Mouse (Mus musculus) lung, adult 2 months (tissue): ENCODE results near the gene Acsl4. TPM values are rescaled to one million over a fixed set of nuclear protein-coding genes. Genes with fewer than 3 reads are reported as not detected.

Source experiments
- DNase-seq: peaks from one replicate; pipeline ENCODE4 v3.0.0; 2022
- H3K4me1 ChIP-seq: fragments of 200-500 bp; 2 replicates; pipeline ENCODE4 v1.6.1; 2011; ENCODE audit warnings: low read length; ENCODE audit not compliant: control insufficient read depth, insufficient read depth
- H3K4me3 ChIP-seq: fragments of 200-500 bp; replicated peaks from 2 replicates; pipeline ENCODE3; 2011; ENCODE audit warnings: low read depth, mild to moderate bottlenecking, control low read depth, low read length; ENCODE audit errors: extremely low read depth
- CTCF ChIP-seq: fragments of 200-500 bp; IDR thresholded peaks from 2 replicates; pipeline ENCODE4 v1.5.1; 2011; ENCODE audit warnings: mild to moderate bottlenecking, low read length, control low read depth; ENCODE audit not compliant: insufficient read depth
- POLR2A ChIP-seq: fragments of 200-500 bp; IDR thresholded peaks from 2 replicates; pipeline ENCODE4 v1.6.1; 2011; ENCODE audit warnings: low read depth, mild to moderate bottlenecking, control low read depth, low read length, borderline replicate concordance; ENCODE audit errors: extremely low read depth
- WGBS: fragments of 180-500 bp; shearing (Covaris S2); methylation state at CpG from one replicate; pipeline ENCODE4 v1.1.7; 2018; 5-methylcytosine and 5-hydroxymethylcytosine counted together
- polyA plus RNA-seq: library from polyadenylated mRNA; depleted of rRNA; stranded (reverse); fragments of >200 nt; gene quantifications from 2 replicates; pipeline ENCODE4 v1.2.3, GENCODE M21; 2012; rRNA removed

The Acsl4 gene
- polyA plus RNA-seq, 1 experiment, result 17.8 TPM

GRCm38 (mm10) chrX:142314307-142315024 lies 75.9 kb downstream of the Acsl4 start:
- WGBS, result 48% methylated on average over 11 of the region's 11 CpGs
- peak; percentile 54 for TF ChIP-seq CTCF
- TF ChIP-seq POLR2A, result no peak
- Histone ChIP-seq H3K4me3 (no peak overlapping the region), H3K4me1 (no peaks in the 10 kb centered on the region)
- DNase-seq, result peak; percentile 27

DNA sequence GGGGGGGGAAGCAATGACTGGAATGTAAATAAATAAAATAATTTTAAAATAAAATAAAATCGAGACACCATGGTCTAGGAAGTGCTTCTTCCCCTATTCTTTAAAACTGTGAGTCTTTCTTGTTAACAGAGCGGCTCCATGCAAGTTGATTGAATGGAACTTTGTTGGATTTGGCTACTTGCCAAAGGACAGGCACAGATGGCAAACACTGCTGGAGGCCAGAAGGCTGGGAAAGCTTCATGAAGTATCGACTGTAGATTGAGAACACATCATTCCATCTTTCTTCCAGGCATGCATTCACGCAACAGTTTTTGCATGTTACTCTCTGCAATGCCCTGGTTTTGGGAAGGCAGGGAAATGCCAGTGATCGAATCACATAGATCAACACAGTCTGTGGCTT lies 79.9 kb downstream of the Acsl4 start:
- Histone ChIP-seq H3K4me1 (no peaks in the 10 kb centered on the region), H3K4me3 (no peak overlapping the region)
- 54% methylated on average over 5 of the region's 5 CpGs for WGBS
- TF ChIP-seq POLR2A (no peak), CTCF (no peak)
- DNase-seq, result no peak

DNA sequence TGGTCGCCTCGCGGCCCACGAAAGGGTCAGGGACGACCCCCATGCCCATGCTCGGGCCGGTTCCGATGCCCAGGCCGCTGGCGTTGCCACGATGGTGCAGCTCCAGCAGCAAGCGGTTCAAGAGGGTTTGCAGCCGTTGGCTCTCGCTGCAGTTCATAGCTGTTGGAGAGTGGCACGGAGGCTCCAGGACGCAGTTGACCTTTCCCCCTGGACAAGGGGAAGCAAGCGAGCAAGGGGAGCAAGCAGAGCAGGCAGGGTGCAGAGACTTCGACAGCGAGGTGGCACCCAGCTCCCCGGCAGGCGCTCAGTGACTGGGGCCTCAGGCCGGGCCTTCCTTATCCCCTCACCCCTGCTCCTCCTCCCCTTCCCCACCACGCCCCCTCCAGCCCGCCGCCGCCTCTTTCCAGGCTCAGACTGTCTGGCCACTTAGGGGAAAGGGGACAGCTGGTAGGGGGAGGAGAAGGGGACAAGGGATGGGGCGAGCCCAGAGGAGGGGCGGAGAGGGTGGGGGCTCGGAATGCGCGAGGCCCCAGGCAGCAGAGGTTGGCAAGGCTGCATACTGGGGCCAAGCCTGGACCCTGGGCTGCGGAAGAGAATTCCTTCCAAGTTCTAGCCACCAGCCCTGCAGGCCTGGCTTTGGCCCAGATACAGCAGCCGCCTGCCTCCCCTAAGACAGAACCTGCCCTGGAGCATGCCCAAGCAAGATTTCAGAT lies 84.3 kb downstream of the Acsl4 start, which contains the start of gene Kcne1l:
Gene Kcne1l, minus strand, starts transcription at position 426 of the 713 bp plus-strand sequence.
- WGBS, result 39% methylated on average over 29 of the region's 33 CpGs
- DNase-seq, result no peak
- TF ChIP-seq CTCF, result no peak
- TF ChIP-seq POLR2A, result no peak

DNA sequence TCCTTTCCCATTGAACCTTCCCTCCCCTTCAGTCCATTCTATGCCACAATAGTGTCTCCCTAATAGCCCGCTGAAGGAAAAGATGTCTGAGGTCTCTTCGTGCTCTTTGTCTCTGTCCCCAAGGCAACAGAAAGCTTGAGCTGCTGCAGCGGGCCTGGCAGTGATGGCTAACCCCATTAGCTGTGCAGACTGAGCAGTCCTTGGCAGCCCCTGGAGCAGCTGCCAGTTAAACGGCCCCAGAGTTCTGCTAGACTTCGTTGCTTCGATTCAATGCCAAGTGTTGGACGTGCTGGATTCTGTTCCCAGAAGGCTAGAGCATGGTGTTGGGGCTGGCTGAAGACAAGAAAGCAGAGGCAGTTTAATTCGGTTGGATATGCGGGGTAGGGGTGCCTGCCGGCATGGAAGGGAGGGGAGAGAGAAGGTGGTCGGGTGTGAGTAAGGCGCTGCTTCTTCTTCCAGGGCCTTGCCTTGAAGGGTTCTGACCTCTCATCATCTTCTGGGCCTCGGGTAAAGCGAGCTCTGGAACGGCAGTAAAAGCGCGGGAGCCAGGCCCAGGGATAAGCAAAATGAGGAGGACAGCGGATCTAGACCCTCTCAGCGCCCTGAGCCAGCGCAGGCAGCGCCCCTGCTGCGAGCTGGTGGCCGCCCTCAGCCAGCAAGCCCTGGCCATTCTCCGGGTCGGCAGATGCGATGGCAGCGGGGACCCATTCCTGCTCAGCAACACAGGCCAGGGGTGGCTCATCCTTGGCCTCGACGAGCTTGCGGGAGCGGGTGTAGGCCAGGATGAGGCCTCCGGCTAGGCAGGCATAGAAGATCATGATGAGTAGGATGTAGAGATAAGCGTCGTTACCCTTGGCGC lies 85.1 kb downstream of the Acsl4 start:
- WGBS, result 53% methylated on average over 35 of the region's 35 CpGs
- no peaks in the 10 kb centered on the region for H3K4me1 ChIP-seq
- H3K4me3 ChIP-seq, result no peak overlapping the region
- TF ChIP-seq POLR2A (no peak), CTCF (no peak)
- DNase-seq, result no peak

More for the DNA sequence above, 84.3 kb downstream of the Acsl4 start, which contains the start of gene Kcne1l:
- Histone ChIP-seq H3K4me1 (no peaks in the 10 kb centered on the region), H3K4me3 (no peak within 1 kb of the TSS)

- TF ChIP-seq POLR2A (no peak), CTCF (no peak)
- Histone ChIP-seq H3K4me1 (no peaks in the 10 kb centered on the region), H3K4me3 (no peak overlapping the region)
- no peak for DNase-seq
Observed at GRCm38 (mm10) chrX:142304592-142304991, 85.7 kb downstream of the Acsl4 start.

DNA sequence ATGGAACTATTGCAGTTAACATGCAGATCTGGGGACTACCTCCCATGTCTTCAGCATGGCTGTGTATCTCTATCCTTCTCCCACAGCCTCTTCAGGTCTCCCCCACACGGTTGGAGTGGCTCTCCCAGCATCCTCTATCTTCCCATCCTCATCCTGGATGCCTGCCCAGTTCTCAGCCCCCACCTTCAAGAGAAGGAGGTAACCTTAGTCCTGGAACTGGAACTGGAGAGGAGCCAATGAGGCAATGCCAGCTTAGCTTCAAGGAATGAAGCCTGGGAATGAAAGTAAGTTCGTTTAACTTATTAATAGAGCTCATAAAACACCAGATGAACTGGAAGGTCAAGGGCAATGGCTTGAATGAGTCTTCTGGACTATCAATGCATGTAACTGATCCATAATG lies 86.9 kb downstream of the Acsl4 start:
- TF ChIP-seq POLR2A, result no peak
- TF ChIP-seq CTCF, result no peak
- no peaks in the 10 kb centered on the region for H3K4me1 ChIP-seq
- DNase-seq, result no peak
- 43% methylated on average over 2 of the region's 2 CpGs for WGBS
- H3K4me3 ChIP-seq, result no peak overlapping the region

GRCm38 (mm10) chrX:142285905-142286304 lies 104.4 kb downstream of the Acsl4 start:
- Histone ChIP-seq H3K4me1 (no peaks in the 10 kb centered on the region), H3K4me3 (no peak overlapping the region)
- TF ChIP-seq POLR2A (no peak), CTCF (no peak)
- no peak for DNase-seq
- 47% methylated on average over 5 of the region's 5 CpGs for WGBS

DNA sequence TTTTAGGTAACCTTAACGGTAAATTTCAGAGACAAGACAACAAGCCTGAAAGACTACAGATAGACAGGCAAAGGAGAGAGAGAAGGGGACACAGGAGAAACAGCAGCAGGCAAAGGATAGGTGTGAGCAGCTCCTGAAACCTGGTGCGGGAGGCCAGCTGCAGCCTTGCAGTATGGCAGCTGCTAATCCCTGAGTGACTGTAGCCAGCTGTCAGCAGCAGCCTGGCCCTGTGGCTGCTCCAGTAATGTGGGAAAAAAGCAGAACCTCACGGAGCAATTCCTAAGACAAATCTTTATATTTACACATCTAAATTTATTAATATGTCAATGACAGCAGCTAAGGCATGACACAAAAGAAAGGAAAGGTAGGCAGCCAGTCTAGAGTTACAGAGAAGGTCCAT lies 113.8 kb downstream of the Acsl4 start:
- no peak for TF ChIP-seq CTCF
- TF ChIP-seq POLR2A, result no peak
- Histone ChIP-seq H3K4me3 (no peak overlapping the region), H3K4me1 (no peaks in the 10 kb centered on the region)
- WGBS, result 44% methylated on average over 3 of the region's 3 CpGs
- no peak for DNase-seq

GRCm38 (mm10) chrX:142276031-142276430 lies 114.3 kb downstream of the Acsl4 start:
- DNase-seq, result no peak
- TF ChIP-seq CTCF (no peak), POLR2A (no peak)
- Histone ChIP-seq H3K4me1 (no peaks in the 10 kb centered on the region), H3K4me3 (no peak overlapping the region)
- WGBS, result 53% methylated on average over 3 of the region's 3 CpGs

Other genes with a start within 250 kb of the Acsl4 start
- not detected in 2 replicates for gene Gucy2f, start 193.6 kb downstream of the Acsl4 start, polyA plus RNA-seq
- gene Nxt2, start 163.8 kb downstream of the Acsl4 start, polyA plus RNA-seq, result 2.4 and 4.2 TPM in 2 replicates
- 0.14 and 0.32 TPM in 2 replicates for gene Kcne1l, start 84.2 kb downstream of the Acsl4 start, polyA plus RNA-seq